Mouse (Mus musculus) heart, adult 8-10 months (tissue): ENCODE data around the gene Thsd7a. TPM values are rescaled to one million over a fixed set of nuclear protein-coding genes. Genes with fewer than 3 reads are reported as not detected.

Experiments used
- DNase-seq: peaks from one replicate; pipeline ENCODE4 v3.0.0; 2022; ENCODE audit warnings: low spot score
- total RNA-seq, 4 experiments: library from RNA; stranded (reverse); gene quantifications; 2 replicates each; pipeline ENCODE4 v1.2.4; 2022

The Thsd7a gene
- 10 to 100 TPM; 10.3 to 18.1 (median 12.1) TPM for total RNA-seq

- peak; percentile 46 for DNase-seq
These were observed at the start of gene Thsd7a for GRCm38 (mm10) chr6:12748787-12749530. Gene Thsd7a, minus strand, starts transcription at chr6:12749410.

GRCm38 (mm10) chr6:12787129-12787528 is 37.9 kb upstream of the Thsd7a start:
- no peak for DNase-seq

- no peak for DNase-seq
These were observed 37.3 kb upstream of the Thsd7a start for GRCm38 (mm10) chr6:12786378-12786982.

GRCm38 (mm10) chr6:12784918-12785618 is 35.9 kb upstream of the Thsd7a start:
- DNase-seq = no peak

- DNase-seq = no peak
These were observed 23.6 kb upstream of the Thsd7a start for GRCm38 (mm10) chr6:12772799-12773198.

GRCm38 (mm10) chr6:12765191-12765590 is 16.0 kb upstream of the Thsd7a start:
- no peak for DNase-seq

GRCm38 (mm10) chr6:12764606-12765005 is 15.4 kb upstream of the Thsd7a start:
- no peak for DNase-seq

- DNase-seq = no peak
These were observed 14.6 kb upstream of the Thsd7a start for GRCm38 (mm10) chr6:12763816-12764215.

GRCm38 (mm10) chr6:12759328-12760193 is 10.4 kb upstream of the Thsd7a start:
- no peak for DNase-seq

GRCm38 (mm10) chr6:12752297-12752696 is 3.1 kb upstream of the Thsd7a start:
- no peak for DNase-seq

GRCm38 (mm10) chr6:12750441-12750840 is 1.2 kb upstream of the Thsd7a start:
- DNase-seq = no peak

GRCm38 (mm10) chr6:12749531-12750210 is 461 bp upstream of the Thsd7a start:
- DNase-seq = peak; percentile 28

- DNase-seq = no peak
These were observed 790 bp downstream of the Thsd7a start for GRCm38 (mm10) chr6:12748454-12748786.

GRCm38 (mm10) chr6:12747856-12748450 is 1.3 kb downstream of the Thsd7a start:
- DNase-seq = peak; percentile 21

- no peak for DNase-seq
These were observed 6.4 kb downstream of the Thsd7a start for GRCm38 (mm10) chr6:12742791-12743190.

- DNase-seq = no peak
These were observed 15.3 kb downstream of the Thsd7a start for GRCm38 (mm10) chr6:12733924-12734323.

- no peak for DNase-seq
These were observed 33.1 kb downstream of the Thsd7a start for GRCm38 (mm10) chr6:12716071-12716470.

GRCm38 (mm10) chr6:12712581-12712980 is 36.6 kb downstream of the Thsd7a start:
- DNase-seq = no peak

- DNase-seq = no peak
These were observed 46.3 kb downstream of the Thsd7a start for GRCm38 (mm10) chr6:12702925-12703324.

GRCm38 (mm10) chr6:12699089-12699488 is 50.1 kb downstream of the Thsd7a start:
- DNase-seq = no peak

- no peak for DNase-seq
These were observed 55.5 kb downstream of the Thsd7a start for GRCm38 (mm10) chr6:12693689-12694088.
